Mouse (Mus musculus) c-Kit-positive CD71-positive TER-119-negative erythroid progenitor cells, embryonic 14.5 days (primary cell): ENCODE data around the gene Map3k21.

Experiments used
- DNase-seq: peaks from one replicate; pipeline ENCODE4 v3.0.0-alpha.2; 2013; ENCODE audit warnings: low read depth

Map3k21 gene

GRCm38 (mm10) chr8:125971336-125971735 is 61.1 kb downstream of the Map3k21 start:
- DNase-seq = no peak

GRCm38 (mm10) chr8:125975981-125976380 is 65.7 kb downstream of the Map3k21 start:
- DNase-seq = no peak

- DNase-seq = no peak
These were observed 70.6 kb downstream of the Map3k21 start for GRCm38 (mm10) chr8:125980826-125981225.

DNA sequence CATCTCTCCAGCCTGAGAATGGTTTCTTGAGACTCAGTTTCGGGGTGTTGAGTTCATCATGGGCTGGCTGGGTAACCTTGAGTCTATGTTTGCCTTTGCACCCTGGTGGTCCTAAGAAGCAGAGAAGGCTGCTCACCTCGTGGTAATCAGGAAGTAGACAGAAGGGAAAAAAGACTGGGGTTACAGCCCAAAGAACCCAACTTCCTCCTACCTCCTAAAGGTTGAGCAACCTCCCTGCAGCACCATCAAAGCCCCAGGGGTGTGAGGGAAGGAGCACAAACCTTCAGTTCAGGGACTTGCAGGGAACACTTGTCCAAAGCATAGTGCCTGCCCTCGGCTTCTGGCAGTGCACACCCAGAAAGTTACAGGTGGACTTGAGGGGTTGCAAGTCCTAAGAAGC is 73.3 kb downstream of the Map3k21 start:
- no peak for DNase-seq

GRCm38 (mm10) chr8:125984140-125984539 is 73.9 kb downstream of the Map3k21 start:
- DNase-seq = no peak

GRCm38 (mm10) chr8:125985364-125985763 is 75.1 kb downstream of the Map3k21 start:
- DNase-seq = no peak

- no peak for DNase-seq
These were observed 76.8 kb downstream of the Map3k21 start for GRCm38 (mm10) chr8:125986999-125987589.

- DNase-seq = no peak
These were observed 77.7 kb downstream of the Map3k21 start for GRCm38 (mm10) chr8:125987996-125988395.

DNA sequence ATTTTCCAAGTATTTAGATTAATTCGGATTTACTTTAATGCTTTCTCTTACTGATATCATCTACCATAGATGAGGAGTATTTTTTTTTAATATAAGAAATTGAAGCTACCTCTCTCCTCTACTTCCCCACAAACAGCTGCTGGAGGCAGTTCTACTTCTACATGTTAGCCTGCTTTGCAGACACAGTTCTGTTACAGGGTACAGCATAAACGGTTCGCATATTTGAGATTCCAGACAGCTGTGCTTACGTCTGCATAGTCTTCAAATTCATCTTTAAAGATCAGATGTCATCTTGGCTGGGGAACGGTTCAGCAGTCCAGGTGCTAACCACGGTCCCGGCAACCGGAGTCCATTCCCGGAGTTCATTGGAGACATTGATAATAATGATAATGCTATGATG is 83.4 kb downstream of the Map3k21 start:
- DNase-seq = no peak

DNA sequence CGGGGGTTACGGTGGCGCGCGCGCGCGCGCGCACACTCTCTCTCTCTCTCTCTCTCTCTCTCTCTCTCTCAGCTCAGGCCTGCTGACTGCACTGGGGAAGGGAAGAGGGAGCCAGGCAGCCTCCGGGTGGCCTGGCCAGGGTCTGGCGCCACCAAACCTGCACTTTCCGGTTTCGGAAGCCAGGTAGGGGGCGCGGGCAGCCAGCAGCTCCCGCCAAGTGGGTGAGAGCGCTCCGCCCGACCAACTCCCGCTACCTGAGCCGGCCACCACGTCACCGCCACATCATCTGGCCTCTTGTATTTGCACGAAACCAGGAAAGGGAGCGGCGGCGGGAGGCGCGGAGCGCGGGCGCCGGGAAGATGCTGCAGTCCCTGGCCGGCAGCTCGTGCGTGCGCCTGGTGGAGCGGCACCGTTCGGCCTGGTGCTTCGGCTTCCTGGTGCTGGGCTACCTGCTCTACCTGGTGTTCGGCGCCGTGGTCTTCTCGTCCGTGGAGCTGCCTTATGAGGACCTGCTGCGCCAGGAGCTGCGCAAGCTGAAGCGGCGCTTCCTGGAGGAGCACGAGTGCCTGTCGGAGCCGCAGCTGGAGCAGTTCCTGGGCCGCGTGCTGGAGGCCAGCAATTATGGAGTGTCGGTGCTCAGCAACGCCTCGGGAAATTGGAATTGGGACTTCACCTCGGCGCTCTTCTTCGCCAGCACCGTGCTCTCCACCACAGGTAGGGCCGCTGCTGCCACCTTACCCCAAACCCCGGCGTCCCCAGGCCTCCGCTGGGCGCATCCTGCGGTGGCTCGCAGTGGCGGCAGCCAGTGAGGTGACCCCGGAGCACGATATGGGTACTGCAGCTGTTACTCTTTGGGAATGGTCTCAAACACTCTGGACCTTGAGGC is 85.1 kb downstream of the Map3k21 start, which contains the start of gene Kcnk1:
TSS of gene Kcnk1 (plus strand) at position 70 of the 886 bp plus-strand sequence.
- no peak for DNase-seq

GRCm38 (mm10) chr8:125996031-125996839 is 86.0 kb downstream of the Map3k21 start:
- DNase-seq = no peak

DNA sequence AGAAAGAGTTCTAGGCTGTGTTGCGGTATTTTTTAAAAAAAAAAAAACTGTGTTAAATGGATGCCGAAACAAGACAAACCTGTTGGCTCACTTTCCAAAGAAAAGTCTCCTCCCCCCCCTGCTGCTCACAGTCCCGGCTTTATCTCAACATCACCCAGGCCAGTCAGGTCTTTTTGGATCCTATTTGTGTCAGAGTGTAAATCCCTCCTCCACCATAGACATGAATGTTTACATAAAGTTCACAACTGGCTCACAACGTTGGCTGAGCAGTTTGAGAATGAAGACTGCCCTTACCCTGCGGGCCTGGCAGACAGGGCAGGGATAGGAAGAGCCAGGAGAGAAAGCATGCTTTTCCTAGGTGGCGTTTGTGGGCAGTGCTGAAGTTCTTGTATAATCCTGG is 86.7 kb downstream of the Map3k21 start:
- no peak for DNase-seq
